Mouse (Mus musculus): ENCODE results near the gene Sapcd1.

DNA sequence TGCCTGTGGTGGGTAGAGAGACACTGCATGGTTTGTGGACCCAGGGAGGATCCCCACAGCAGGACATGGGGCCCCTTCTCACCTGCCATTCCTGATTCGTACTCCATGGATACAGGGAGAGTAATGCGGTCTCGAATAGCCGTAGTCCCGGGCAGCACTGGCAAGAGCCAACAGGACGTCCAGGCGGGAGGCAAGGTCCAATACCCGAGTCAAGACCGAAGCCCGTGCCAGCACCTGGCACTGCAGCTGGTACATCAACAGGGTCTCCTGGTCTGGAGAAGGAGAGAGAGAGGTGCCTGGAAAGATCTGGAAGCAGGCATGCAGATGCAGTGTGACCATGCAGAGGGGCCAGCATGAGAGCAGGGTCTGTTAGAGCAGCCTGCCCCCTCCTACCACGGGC, 3.5 kb upstream of the Sapcd1 start:
- TF ChIP-seq CTCF (IDR thresholded peaks at IDR 0.05; ENCODE audit: insufficient read depth, low read length) = no peak
- TF ChIP-seq POLR2A (IDR thresholded peaks at IDR 0.05; ENCODE audit: borderline replicate concordance, extremely low read depth, low read depth, low read length) = no peak
